ENCODE assay signal across 16 mouse cellular contexts in genomic region chr15:79489463-79489862, GRCm38 (mm10). TPM values are rescaled to one million over a fixed set of nuclear protein-coding genes. Genes with fewer than 3 reads are reported as not detected.
"Had no signal": no experiment of that assay in that cellular context is flagged by ENCODE, and none has a peak within 500 bp of the region (broad histone marks: within the 10 kb centered on the region; RNA-seq: fewer than 3 reads in every experiment).

No protein-coding gene starts in this region.

- DNase-seq: kidney, postnatal 25 days; layer of hippocampus, adult 9-11 months; lung, adult 2 months; lung, postnatal 36 days; right cerebral cortex, postnatal 4 days; spleen, adult 18-20 months; thymus, adult 2 months; thymus, postnatal 25 days had no signal

- H3K4me1 ChIP-seq: limb, embryonic 10.5 days; liver, embryonic 15.5 days; midbrain, embryonic 13.5 days; stomach, embryonic 15.5 days had no signal

- H3K36me3 ChIP-seq: limb, embryonic 10.5 days; liver, embryonic 15.5 days; midbrain, embryonic 13.5 days; stomach, embryonic 15.5 days had no signal

- H3K4me3 ChIP-seq: limb, embryonic 10.5 days; liver, embryonic 15.5 days; midbrain, embryonic 13.5 days; stomach, embryonic 15.5 days had no signal

- H3K9me3 ChIP-seq: limb, embryonic 10.5 days; liver, embryonic 15.5 days; midbrain, embryonic 13.5 days; stomach, embryonic 15.5 days had no signal

- H3K27ac ChIP-seq: limb, embryonic 10.5 days; liver, embryonic 15.5 days; midbrain, embryonic 13.5 days; stomach, embryonic 15.5 days had no signal

RNA-seq across cellular contexts. Expression of gene Kcnj4, which starts 15.6 kb away (rescaled TPM):
- total RNA-seq: megakaryocyte progenitor cell, adult 5-6 weeks had no signal
- polyA plus RNA-seq: limb, embryonic 10.5 days; liver, embryonic 11.5 days; liver, embryonic 15.5 days; lung, adult 2 months; lung, postnatal 0 days; midbrain, embryonic 13.5 days; neural tube, embryonic 14.5 days; stomach, embryonic 15.5 days; thymus, adult 2 months had no signal
